Mouse (Mus musculus): Measurements from ENCODE around the gene Iglon5. TPM values are rescaled to one million over a fixed set of nuclear protein-coding genes. Genes with fewer than 3 reads are reported as not detected.

Gene Iglon5
- total RNA-seq, 2 experiments from 2014 or later, result 0.19 to 0.39 TPM

GRCm38 (mm10) chr7:43429500-43429899, 60.4 kb downstream of the Iglon5 start:
- DNase-seq (ENCODE audit: low spot score), result no peak

DNA sequence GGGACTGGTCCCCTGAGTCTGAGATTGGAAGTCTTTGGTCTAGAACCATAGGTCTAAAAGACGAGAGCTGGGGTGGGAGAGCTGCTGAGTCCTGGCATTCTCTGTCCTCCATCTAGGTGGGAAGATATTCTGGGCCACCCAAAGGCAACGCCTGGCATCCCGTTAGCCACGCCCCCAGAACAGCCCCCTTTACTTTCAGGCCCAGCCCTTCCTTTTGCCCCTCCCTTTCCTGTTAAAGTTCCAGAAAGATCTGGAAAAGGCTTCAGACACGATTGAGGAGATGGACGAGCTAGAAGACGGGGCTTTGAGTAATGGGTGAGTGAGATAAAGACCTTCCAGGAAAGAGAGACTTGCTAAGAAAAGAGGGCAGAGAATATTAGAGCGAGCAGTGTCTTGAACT, 62.5 kb downstream of the Iglon5 start, which contains the start of gene Lim2:
Gene Lim2, plus strand, starts transcription at position 265 of the 400 bp plus-strand sequence.
- DNase-seq (ENCODE audit: low spot score), result no peak

- DNase-seq (ENCODE audit: low spot score), result no peak
Measured at GRCm38 (mm10) chr7:43423991-43424625, 65.8 kb downstream of the Iglon5 start.

DNA sequence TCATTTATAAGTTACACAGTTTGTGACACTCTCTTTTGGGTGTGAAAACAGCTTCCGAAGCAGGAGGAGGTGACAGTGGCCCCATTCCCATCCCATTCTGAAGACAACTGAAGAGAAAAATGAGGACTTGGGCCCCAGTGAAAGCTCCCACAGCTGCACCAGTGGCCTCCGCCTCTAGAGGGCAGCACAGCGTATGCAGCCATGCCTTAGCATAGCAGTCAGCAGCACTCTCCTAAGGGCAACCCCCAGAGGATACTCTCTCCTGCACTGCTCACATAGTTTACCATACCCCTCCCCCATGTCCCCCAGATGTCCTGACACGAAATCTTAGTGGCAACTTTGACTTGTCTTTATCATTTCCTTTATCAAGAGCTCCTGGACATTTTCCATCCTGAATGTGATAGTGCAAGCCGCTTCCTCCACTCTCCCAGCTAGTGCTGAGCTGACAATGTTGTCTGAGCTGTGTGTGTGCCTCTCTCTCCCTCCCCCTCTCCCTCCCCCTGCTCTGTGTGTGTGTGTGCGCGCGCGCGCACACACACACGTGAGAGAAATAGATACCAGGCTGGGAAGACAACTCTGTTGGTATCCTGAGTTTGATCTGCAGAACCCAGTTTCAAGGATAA, 66.8 kb downstream of the Iglon5 start:
- peak; percentile 83 for DNase-seq (ENCODE audit: low spot score)

Small RNA genes lying within 50 kb of the gene (microRNA-seq; reads per million reads assigned to microRNA genes)
- gene Mir7051, result not detected

Other genes starting within 250 kb of the Iglon5 start
- gene Zfp715, start 176.8 kb downstream of the Iglon5 start, total RNA-seq (2021), result 1 to 10 TPM; 6.9 to 7.6 TPM
- not detected for gene Siglecf, start 138.7 kb downstream of the Iglon5 start, total RNA-seq (2021)
- not detected for gene Siglecg, start 81.9 kb downstream of the Iglon5 start, total RNA-seq (2021)
- gene Lim2, start 62.4 kb downstream of the Iglon5 start, total RNA-seq (2021), result not detected
- not detected for gene Nkg7, start 53.0 kb downstream of the Iglon5 start, total RNA-seq (2021)
- gene Cldnd2, start 49.3 kb downstream of the Iglon5 start, total RNA-seq (2021), result not detected
- gene Etfb, start 46.0 kb downstream of the Iglon5 start, total RNA-seq (2021), result 100 to 1,000 TPM; 282 to 331 TPM
- gene Gm45233, start 45.9 kb downstream of the Iglon5 start, total RNA-seq (2021), result under 1 TPM; 0.28 to 0.84 TPM
- under 1 TPM; 0.85 to 0.87 TPM for gene Vsig10l, start 26.9 kb downstream of the Iglon5 start, total RNA-seq (2021)
- gene 4931406B18Rik, start 15.9 kb upstream of the Iglon5 start, total RNA-seq (2021), result not detected
- gene Cd33, start 54.4 kb upstream of the Iglon5 start, total RNA-seq (2021), result 1 to 10 TPM in 1 of 2 experiments, under 1 TPM in 1; 1.00 to 1.2 TPM
- gene Zfp658, start 72.2 kb upstream of the Iglon5 start, total RNA-seq (2021), result under 1 TPM; 0.55 to 0.59 TPM
- gene Zfp719, start 89.5 kb upstream of the Iglon5 start, total RNA-seq (2021), result 1 to 10 TPM; 3.4 to 3.9 TPM
- not detected for gene Zfp819, start 117.1 kb upstream of the Iglon5 start, total RNA-seq (2021)
- not detected for gene Ceacam18, start 144.6 kb upstream of the Iglon5 start, total RNA-seq (2021)
- under 1 TPM; 0.16 to 0.40 TPM for gene Siglece, start 170.1 kb upstream of the Iglon5 start, total RNA-seq (2021)
- 1 to 10 TPM; 1.7 to 2.0 TPM for gene Ctu1, start 181.9 kb upstream of the Iglon5 start, total RNA-seq (2021)
- gene Klk14, start 200.3 kb upstream of the Iglon5 start, total RNA-seq (2021), result not detected
- gene Klk13, start 222.5 kb upstream of the Iglon5 start, total RNA-seq (2021), result under 1 TPM in 1 of 2 experiments, not detected in 1; 0.33 TPM

Measured in gastrocnemius, adult 18-20 months (tissue).